Mouse (Mus musculus) liver, postnatal 0 days (tissue): ENCODE data around the gene Cmas. TPM values are rescaled to one million over a fixed set of nuclear protein-coding genes. Genes with fewer than 3 reads are reported as not detected.

Experiments used
- ATAC-seq: fragments of 200-750 bp; cut with Nextera tagmentation; 2 replicates; pipeline ENCODE4 v1.8.0; 2017; ENCODE audit warnings: mild to moderate bottlenecking, moderate library complexity
- DNase-seq: peaks from one replicate; pipeline ENCODE4 v3.0.0-alpha.2; 2016
- H3K27ac ChIP-seq: fragments of 300-500 bp; sonication (generic); 2 replicates; pipeline ENCODE4 v1.5.1; 2014; ENCODE audit warnings: antibody characterized with exemption, moderate library complexity, mild to moderate bottlenecking, low read depth
- H3K27me3 ChIP-seq: fragments of 300-500 bp; sonication (generic); 2 replicates; pipeline ENCODE4 v1.6.1; 2014; ENCODE audit warnings: low read length, control low read depth, mixed read lengths; ENCODE audit not compliant: insufficient read depth
- H3K36me3 ChIP-seq: fragments of 300-500 bp; sonication (generic); replicated peaks from 2 replicates; pipeline ENCODE4 v1.6.1; 2014; ENCODE audit warnings: mild to moderate bottlenecking, control low read depth, low read length, moderate library complexity, mixed read lengths; ENCODE audit not compliant: insufficient read depth
- H3K4me1 ChIP-seq: fragments of 300-500 bp; sonication (generic); 2 replicates; pipeline ENCODE4 v1.6.1; 2014; ENCODE audit warnings: antibody characterized with exemption, mild to moderate bottlenecking, control low read depth; ENCODE audit not compliant: insufficient read depth
- H3K4me2 ChIP-seq: fragments of 300-500 bp; sonication (generic); 2 replicates; pipeline ENCODE4 v1.6.1; 2014; ENCODE audit warnings: low read depth, mild to moderate bottlenecking, low read length, moderate library complexity, mixed read lengths
- H3K4me3 ChIP-seq: fragments of 300-500 bp; sonication (generic); 2 replicates; pipeline ENCODE4 v1.5.1; 2014; ENCODE audit warnings: low read depth, low read length
- H3K9ac ChIP-seq: fragments of 300-500 bp; sonication (generic); replicated peaks from 2 replicates; pipeline ENCODE4 v1.6.1; 2014; ENCODE audit warnings: mild to moderate bottlenecking, moderate library complexity
- H3K9me3 ChIP-seq: fragments of 300-500 bp; sonication (generic); 2 replicates; pipeline ENCODE4 v1.6.1; 2016; ENCODE audit warnings: mild to moderate bottlenecking, control low read depth, low read length, mixed read lengths
- CTCF ChIP-seq: sonication (generic); IDR thresholded peaks from 2 replicates; pipeline ENCODE4 v1.5.1; 2016; ENCODE audit warnings: antibody characterized with exemption, low read depth
- EP300 ChIP-seq: IDR thresholded peaks from 2 replicates; pipeline ENCODE4 v1.6.1; 2016; ENCODE audit warnings: antibody characterized with exemption, low read depth, mild to moderate bottlenecking
- WGBS: fragments of 180-500 bp; shearing (Covaris S2); extraction: QIAGEN DNeasy Blood & Tissue Kit; methylation state at CpG from one replicate; pipeline ENCODE4 v1.1.7; 2014; ENCODE audit not compliant: insufficient replicate concordance; 5-methylcytosine and 5-hydroxymethylcytosine counted together
- polyA plus RNA-seq: library from polyadenylated mRNA; unstranded; fragments of >200 nt; fragmentation: Nextera tagmentation; extraction: Ambion mirVana; gene quantifications from 2 replicates; pipeline ENCODE4 v1.2.1, GENCODE M21; 2015

Gene Cmas
- polyA plus RNA-seq, 1 experiment from 2014 or later, result 107 TPM

- H3K27ac ChIP-seq, result no peak overlapping the region
- H3K9ac ChIP-seq, result no peak overlapping the region
- no peaks in the 10 kb centered on the region for H3K27me3 ChIP-seq
- no peak for TF ChIP-seq EP300
- TF ChIP-seq CTCF, result no peak
- ATAC-seq (peak; percentile 59), DNase-seq (no peak)
- H3K4me1 ChIP-seq, result peaks cover 9% of the 10 kb centered on the region
- H3K36me3 ChIP-seq, result no peaks in the 10 kb centered on the region
- 35% methylated on average over 2 of the region's 2 CpGs for whole genome bisulfite sequencing
- 0 out of 2 replicates have a peak overlapping the region, but pooled peaks have one; percentile 19 for H3K4me2 ChIP-seq
- H3K4me3 ChIP-seq, result no peak overlapping the region
- H3K9me3 ChIP-seq, result no peaks in the 10 kb centered on the region
These were observed 9.3 kb upstream of the Cmas start for GRCm38 (mm10) chr6:142747165-142747564.

- no peak overlapping the region for H3K4me3 ChIP-seq
- ATAC-seq (no peak), DNase-seq (no peak)
- no peak for TF ChIP-seq EP300
- TF ChIP-seq CTCF, result no peak
- no peaks in the 10 kb centered on the region for H3K27me3 ChIP-seq
- no peaks in the 10 kb centered on the region for H3K9me3 ChIP-seq
- peaks cover 10% of the 10 kb centered on the region for H3K4me1 ChIP-seq
- H3K36me3 ChIP-seq, result no peaks in the 10 kb centered on the region
- no peak overlapping the region for H3K9ac ChIP-seq
- no peak overlapping the region for H3K27ac ChIP-seq
- H3K4me2 ChIP-seq, result no peak overlapping the region
- WGBS, result 41% methylated on average over 8 of the region's 8 CpGs
These were observed 8.3 kb upstream of the Cmas start for GRCm38 (mm10) chr6:142748057-142748708.

- no peak for ATAC-seq
- no peak overlapping the region for H3K9ac ChIP-seq
- WGBS, result 69% methylated on average over 9 of the region's 9 CpGs
These were observed 5.1 kb upstream of the Cmas start for GRCm38 (mm10) chr6:142751365-142751764.

GRCm38 (mm10) chr6:142752331-142753246 is 3.9 kb upstream of the Cmas start:
- no peaks in the 10 kb centered on the region for H3K9me3 ChIP-seq
- H3K27ac ChIP-seq, result peak overlapping the region; percentile 46; the same call in 1 of the 2 replicates
- peaks cover 13% of the 10 kb centered on the region for H3K4me1 ChIP-seq
- H3K4me2 ChIP-seq, result no peak overlapping the region
- WGBS, result 30% methylated on average over 14 of the region's 14 CpGs
- no peaks in the 10 kb centered on the region for H3K27me3 ChIP-seq
- H3K4me3 ChIP-seq, result no peak overlapping the region
- ATAC-seq (no peak), DNase-seq (no peak)
- H3K9ac ChIP-seq, result no peak overlapping the region
- TF ChIP-seq CTCF, result no peak
- peak; percentile 15; the same call in 1 of the 2 replicates for TF ChIP-seq EP300
- H3K36me3 ChIP-seq, result no peaks in the 10 kb centered on the region

More at GRCm38 (mm10) chr6:142751365-142751764, 5.1 kb upstream of the Cmas start:
- no peak for DNase-seq
- no peak overlapping the region for H3K4me2 ChIP-seq
- no peak overlapping the region for H3K4me3 ChIP-seq
- TF ChIP-seq CTCF (no peak), EP300 (no peak)
- no peak overlapping the region for H3K27ac ChIP-seq
- no peaks in the 10 kb centered on the region for H3K36me3 ChIP-seq
- no peaks in the 10 kb centered on the region for H3K9me3 ChIP-seq
- H3K27me3 ChIP-seq, result no peaks in the 10 kb centered on the region
- peaks cover 13% of the 10 kb centered on the region for H3K4me1 ChIP-seq

GRCm38 (mm10) chr6:142757334-142757965 is 964 bp downstream of the Cmas start:
- peak overlapping the region; percentile 81 for H3K9ac ChIP-seq
- peak overlapping the region; percentile 70 for H3K4me3 ChIP-seq
- H3K4me1 ChIP-seq, result peaks cover 13% of the 10 kb centered on the region
- no peak for DNase-seq
- no peaks in the 10 kb centered on the region for H3K9me3 ChIP-seq
- peak; percentile 76 for ATAC-seq
- H3K27me3 ChIP-seq, result no peaks in the 10 kb centered on the region
- peaks cover 44% of the 10 kb centered on the region for H3K36me3 ChIP-seq
- H3K4me2 ChIP-seq, result peak overlapping the region; percentile 69
- TF ChIP-seq CTCF, result no peak
- peak; percentile 98 for TF ChIP-seq EP300
- WGBS, result 14% methylated on average over 10 of the region's 10 CpGs
- peak overlapping the region; percentile 94 for H3K27ac ChIP-seq

- H3K27me3 ChIP-seq, result no peaks in the 10 kb centered on the region
- peaks cover 13% of the 10 kb centered on the region for H3K4me1 ChIP-seq
- H3K9ac ChIP-seq, result peak overlapping the region; percentile 81
- H3K9me3 ChIP-seq, result no peaks in the 10 kb centered on the region
- H3K27ac ChIP-seq, result peak overlapping the region; percentile 94
- DNase-seq, result no peak
- ATAC-seq, result no peak
- peak overlapping the region; percentile 69 for H3K4me2 ChIP-seq
- peaks cover 44% of the 10 kb centered on the region for H3K36me3 ChIP-seq
- TF ChIP-seq CTCF (no peak), EP300 (no peak)
- WGBS, result 65% methylated on average over 6 of the region's 6 CpGs
- peak overlapping the region; percentile 70 for H3K4me3 ChIP-seq
These were observed 1.5 kb downstream of the Cmas start for GRCm38 (mm10) chr6:142757976-142758375.
